Mouse (Mus musculus) large intestine, adult 2 months (tissue): ENCODE results near the gene Cpt2. TPM values are rescaled to one million over a fixed set of nuclear protein-coding genes. Genes with fewer than 3 reads are reported as not detected.
A peak's percentile ranks its signal among the peaks of the same experiment; 100 is the strongest.

ENCODE experiments used
- DNase-seq: peaks from one replicate; pipeline ENCODE4 v3.0.0-alpha.2; 2012; ENCODE audit warnings: low read depth, low spot score
- WGBS: fragments of 180-500 bp; shearing (Covaris S2); methylation state at CpG from one replicate; pipeline ENCODE4 v1.1.7; 2018; 5-methylcytosine and 5-hydroxymethylcytosine counted together
- polyA plus RNA-seq: library from polyadenylated mRNA; depleted of rRNA; stranded (reverse); fragments of >200 nt; gene quantifications from 2 replicates; pipeline ENCODE4 v1.2.3, GENCODE M21; 2012

Gene Cpt2
- polyA plus RNA-seq, 1 experiment = 117 TPM

DNA sequence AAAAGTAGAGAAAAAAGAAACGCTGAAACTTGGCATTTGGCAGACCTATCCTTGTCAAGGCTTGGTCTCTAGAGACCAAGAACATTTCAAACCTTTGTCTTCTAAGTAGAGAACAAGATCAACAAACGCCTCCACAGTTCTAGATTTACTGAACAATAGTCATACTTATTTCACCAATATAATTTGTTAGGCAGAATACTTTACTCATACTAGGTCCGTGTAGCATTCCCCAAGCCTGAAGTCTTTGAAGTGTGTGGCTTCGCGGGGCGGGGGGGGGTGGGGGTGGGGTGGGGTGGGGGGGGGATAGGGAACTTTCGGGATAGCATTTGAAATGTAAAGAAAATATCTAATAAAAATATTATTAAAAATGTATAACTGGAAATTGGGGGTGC is 389 bp upstream of the Cpt2 start:
- 21% methylated on average over 7 of the region's 7 CpGs for WGBS

DNA sequence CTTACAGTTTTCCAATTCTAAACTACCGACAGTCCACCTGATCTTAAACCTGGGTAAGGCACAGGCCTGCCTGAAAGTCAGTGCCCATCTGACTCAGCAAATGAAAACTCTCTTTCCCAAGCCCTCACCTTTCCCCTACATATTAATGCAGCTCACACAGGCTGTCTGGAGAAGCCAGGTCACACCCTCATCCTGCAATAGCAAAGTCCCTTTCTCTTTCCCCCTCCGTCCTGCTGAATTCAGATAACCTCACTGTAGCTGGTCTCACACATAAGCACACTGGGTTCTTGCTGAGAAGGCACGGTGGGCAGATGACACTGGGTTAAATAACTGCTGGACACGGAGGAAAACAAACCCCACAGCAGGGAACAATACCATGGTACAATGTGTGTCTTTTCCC is 1.5 kb downstream of the Cpt2 start:
- 18% methylated on average over 4 of the region's 4 CpGs for WGBS
- peak; percentile 67 for DNase-seq

More for the DNA sequence above, 389 bp upstream of the Cpt2 start:
- DNase-seq = no peak

DNA sequence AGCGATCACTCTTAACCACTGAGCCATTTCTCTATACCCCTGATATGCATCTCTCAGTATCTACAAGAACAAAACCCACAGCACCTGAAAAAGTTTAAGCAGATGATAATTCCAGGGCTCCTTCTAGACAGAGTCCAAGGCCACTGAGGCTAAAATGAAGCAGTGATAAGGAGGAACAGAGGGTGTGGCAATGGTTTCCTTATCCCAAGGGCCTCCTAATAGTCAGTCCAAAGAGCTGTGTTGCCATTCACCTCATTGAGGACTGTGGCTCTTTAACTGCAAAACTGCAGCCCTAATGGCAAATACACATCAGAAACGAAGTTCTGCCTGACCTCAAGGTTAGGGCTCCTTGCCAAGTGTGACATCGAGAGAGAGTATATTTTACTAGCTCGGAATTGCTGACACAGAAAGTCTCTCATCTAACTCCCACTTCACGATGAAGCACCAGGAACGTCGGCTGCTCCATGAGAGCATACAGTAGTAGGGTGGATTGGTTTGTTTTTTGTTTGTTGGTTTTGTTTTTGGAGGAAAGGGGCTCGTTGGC is 2.2 kb downstream of the Cpt2 start:
- WGBS = 23% methylated on average over 8 of the region's 8 CpGs
- DNase-seq = peak; percentile 64

DNA sequence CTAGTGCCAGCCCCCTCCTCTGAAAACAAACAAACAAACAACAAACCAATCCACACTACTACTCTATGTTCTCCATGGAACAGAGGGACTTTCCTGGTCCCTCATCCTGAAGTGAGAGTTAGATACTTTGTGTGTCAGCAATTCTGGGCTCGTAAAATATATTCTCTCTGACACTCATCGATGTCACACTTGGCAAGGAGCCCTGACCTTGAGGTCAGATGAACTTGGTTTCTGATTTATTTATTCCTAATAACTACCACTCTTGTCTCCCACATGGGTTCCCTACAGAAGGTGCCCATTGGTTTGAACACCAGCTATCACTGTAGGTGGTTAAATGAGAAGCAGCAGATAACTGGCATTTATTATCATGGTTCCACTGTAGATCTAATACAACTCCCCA is 3.1 kb downstream of the Cpt2 start:
- no peak for DNase-seq
- WGBS = 40% methylated on average over 2 of the region's 2 CpGs

DNA sequence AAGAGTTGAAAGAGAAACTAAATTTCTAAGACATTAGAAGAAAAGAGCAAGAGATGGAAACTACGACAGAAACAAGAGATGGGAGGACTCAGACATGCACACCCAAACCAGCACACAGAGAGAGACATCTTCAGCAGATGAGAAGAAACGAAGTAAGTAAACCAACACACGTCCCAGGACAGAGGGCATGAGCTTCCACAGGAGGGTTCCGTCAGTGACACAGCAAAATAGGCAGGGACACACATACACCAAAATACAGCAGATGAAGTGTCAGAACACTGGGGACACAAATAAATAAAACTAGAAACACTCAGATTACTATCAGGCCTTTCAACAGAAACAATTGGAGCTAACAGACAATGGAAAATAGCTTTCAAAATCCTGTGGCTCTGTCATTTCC is 13.4 kb downstream of the Cpt2 start:
- DNase-seq = no peak
- 88% methylated on average over 4 of the region's 4 CpGs for WGBS

DNA sequence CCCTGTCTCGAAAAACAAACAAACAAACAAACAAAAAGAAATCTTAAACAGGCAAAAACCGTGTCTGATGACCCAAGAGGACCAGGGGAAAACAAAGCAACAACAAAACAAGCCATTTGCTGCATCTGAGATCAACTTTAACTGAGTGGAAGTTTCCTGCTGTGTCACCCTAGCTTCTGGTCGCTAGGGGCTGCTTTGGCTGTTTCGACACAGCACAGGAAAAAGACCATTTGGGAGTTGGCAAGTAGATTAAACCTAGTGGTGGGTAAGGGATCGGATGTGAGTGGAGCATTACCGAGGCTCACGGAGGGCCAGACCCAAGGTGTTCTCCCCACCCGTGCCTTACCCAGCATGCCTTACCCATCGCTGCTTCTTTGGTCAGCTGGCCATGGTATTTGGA is 16.8 kb downstream of the Cpt2 start:
- WGBS = 89% methylated on average over 9 of the region's 9 CpGs
- DNase-seq = no peak

DNA sequence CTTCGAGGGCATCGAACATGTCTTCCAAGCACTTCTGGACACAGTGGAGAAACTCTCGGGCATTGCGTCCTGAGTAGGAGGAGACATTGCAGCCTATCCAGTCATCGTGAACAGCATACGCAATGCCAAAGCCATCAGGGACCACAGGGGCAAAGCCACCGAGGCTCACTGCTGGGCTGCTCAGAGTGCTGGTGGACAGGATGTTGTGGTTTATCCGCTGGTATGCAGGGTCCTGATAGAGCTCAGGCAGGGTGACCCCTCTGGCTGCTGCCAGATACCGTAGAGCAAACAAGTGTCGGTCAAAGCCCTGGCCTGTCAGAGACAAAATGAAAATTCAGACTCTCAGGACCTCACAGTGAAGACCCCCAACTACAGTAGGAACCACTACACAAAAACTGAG is 19.2 kb downstream of the Cpt2 start:
- DNase-seq = no peak

DNA sequence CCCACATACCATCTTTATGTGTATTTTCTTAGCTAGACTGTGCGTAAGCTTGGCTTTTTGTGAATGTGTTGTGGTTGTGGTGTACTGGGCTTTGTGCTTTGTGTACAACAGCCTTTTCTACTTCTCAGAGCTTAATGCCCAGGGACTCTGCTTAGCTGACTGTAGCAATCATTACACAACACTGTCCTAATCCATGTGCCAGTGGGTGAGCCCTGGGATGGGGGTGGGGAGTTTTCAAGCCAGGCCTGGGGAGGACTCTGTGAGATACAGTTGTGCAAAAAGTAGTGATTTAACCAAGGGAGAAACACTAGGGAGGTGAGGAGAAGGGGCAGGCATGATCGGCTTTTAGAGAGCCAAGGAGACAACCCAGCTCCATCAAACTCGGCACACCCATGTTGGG is 23.2 kb downstream of the Cpt2 start:
- DNase-seq = no peak
- 85% methylated on average over 3 of the region's 3 CpGs for WGBS

More for the DNA sequence above, 19.2 kb downstream of the Cpt2 start:
- WGBS = 95% methylated on average over 10 of the region's 10 CpGs

DNA sequence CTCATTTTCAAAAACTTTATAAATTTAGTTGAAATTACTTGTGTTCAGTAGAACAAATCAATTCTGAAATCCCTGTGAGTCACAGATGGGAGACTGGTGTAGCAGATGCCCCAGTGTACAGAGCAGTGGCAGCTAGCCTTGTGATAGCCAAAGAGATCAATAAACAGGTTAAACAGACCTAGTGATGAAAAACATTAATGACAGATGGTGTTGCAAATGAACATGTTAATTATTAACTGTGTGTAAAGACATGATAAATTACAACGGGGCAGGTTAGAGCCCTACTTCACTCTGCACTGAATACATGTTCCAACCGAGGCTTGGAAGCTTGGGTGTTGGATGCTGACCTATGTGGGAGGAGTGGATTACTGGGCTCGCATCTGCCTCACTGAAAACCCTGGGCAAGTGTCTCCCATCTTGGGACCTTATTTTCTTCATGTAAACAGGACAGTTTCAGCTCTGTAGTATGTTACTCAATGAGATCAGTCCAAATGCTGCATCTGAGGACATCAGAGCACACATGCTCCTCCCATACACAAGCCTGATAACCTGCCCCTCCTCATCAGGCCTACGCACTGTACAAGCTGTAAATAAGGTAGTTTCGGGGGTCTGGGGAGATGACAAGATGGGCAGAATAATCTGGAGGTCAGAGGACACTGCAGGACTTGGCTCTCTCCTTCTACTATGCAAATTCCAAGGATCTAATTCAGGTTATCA is 24.0 kb downstream of the Cpt2 start:
- WGBS = 54% methylated on average over 5 of the region's 5 CpGs

DNA sequence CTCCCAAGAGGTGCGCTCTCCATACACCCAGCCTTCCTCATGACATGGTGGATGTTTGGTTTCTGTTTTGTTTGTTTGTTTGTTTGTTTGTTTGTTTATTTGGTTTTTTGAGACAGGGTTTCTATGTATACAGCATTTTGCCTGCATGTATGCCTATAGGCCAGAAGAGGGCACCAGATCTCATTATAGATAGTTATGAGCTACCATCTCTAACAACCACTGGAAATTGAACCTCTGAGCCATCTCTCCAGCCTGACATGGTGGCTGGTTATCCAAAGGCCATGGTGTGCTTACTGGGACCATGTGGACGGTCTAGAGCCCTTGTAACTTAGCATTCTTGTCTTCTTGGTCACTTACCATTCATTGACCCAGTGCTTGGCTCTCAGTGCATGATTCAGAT is 30.7 kb downstream of the Cpt2 start:
- no peak for DNase-seq
- 80% methylated on average over 2 of the region's 2 CpGs for WGBS

More for the DNA sequence above, 24.0 kb downstream of the Cpt2 start:
- no peak for DNase-seq

DNA sequence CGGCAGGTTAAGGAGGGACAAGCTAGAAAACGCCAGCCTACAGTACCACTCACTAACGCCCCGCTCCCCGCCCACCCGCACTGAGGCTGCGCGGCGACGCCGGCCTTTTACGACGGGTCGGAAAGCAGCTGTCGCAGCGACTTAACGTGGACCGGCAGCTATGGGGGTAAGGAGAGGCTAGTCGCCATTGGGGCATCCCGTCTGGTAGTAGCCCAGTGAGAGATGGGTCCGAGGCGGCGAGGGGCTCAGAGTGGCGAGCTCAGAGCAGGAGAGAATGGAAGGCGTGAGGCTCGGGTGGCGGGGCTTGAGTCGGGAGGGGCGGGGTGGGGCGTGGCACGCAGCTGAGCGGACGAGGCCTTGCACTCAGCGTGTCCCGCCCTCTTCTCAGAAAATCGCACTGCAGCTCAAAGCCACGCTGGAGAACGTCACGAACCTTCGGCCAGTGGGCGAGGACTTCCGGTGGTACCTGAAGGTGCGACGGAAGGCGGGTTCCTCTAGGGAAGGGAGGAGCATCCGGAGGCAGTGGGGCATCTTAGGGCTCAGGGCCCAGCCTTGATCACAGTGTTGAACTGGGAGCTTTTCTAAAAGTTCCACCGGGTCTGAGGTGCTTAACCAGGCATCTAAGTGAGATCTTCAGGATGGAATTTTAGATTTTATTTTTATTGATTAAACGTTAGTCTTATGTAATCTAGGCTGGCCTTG is 33.5 kb downstream of the Cpt2 start, which contains the start of gene 0610037L13Rik:
Gene 0610037L13Rik (plus strand): TSS at position 83 of the 702 bp plus-strand sequence.
- peak; percentile 90 for DNase-seq
- under 1% methylated on average over 48 of the region's 48 CpGs for WGBS

DNA sequence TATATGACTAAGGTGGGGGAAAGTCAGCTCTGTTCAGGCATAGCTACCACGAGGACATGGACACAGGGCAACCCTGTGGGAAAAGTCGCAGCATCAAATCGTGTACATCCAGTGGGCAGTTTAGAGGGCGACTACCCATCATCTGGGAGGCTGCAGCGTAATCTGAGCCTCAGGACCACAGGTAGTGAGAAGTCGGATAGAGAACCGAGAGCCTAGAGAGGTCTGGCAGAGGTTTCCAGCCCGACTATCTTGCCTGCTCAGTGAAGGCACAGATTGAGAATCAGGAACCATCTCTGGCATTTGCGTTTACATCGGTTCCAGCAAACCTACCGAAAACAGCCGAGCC is 34.1 kb downstream of the Cpt2 start:
- WGBS = 1% methylated on average over 12 of the region's 12 CpGs
- DNase-seq = no peak

DNA sequence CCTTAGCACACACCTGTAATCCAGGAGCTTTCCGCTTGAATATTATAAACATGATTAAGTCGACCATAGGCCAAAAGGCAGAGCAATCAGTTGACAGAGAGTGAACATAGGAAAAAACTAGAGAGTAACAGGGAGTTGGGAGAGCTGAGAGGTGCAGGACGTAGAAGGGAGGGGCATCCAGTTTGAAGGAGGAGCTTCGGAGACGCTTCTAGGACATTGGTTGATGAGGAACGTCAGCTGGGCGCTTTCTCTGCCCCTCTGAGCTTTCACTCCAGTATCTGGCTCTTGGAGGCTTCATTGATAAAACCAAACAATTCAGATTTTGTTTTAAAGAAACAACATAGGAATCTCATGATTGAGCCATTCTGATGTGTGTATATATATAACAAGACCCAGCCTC is 37.0 kb downstream of the Cpt2 start:
- no peak for DNase-seq
- WGBS = 83% methylated on average over 7 of the region's 7 CpGs

DNA sequence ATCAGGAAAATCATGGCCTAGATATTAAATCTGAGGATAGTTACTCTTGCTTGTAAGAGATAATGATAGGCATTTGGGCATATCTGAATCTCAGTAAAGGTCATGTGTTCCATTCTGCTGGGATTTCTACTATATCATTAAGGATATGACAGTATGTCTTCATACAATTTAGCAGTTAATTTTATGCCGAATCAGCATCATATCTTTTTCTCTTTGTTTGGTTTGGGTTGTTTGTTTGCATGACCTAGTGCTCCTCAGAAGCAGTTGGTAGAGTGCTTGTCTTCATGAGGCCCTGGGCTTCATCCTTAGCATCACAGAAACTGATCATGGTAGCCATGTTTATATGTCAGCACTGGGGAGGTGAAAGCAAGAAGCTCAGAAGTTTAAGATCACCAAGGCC is 41.8 kb downstream of the Cpt2 start:
- DNase-seq = no peak
- WGBS = 87% methylated on average over 1 of the region's 1 CpGs

DNA sequence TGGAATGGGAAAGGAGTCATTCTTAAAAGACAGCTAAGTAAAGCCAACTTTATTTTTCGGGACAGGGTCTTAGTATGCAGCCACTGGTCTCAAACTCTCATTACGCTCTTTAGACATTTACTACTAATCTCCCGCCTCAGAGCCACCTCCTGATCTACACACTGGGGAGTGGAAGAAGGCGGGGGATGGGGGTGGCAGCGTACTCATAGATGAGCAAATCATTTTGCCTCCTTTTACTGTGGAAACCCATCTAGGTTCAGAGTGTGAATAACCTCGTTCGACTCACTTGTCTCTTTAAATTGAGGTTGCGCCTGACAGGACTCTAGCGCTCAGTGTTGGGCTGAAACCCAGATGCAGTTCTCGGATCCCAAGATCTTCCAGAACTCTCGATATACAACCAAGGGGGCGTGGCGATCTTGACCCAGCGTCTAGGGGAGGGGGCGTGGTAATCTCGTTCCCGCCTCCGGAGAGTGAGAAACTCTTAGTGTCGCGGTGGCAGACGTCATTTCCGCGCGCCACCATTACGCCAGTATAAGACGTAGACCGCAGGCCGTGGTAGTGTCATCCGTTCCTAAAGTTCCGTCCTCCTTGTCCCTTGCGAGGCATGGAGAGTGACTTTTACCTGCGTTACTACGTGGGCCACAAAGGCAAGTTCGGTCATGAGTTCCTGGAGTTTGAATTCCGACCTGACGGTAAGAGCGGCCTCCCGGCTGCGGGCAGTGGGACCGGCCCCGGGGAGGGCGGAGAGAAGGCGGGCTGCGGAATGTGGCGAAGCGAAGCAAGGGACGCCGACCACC is 44.0 kb downstream of the Cpt2 start, which contains the start of gene Magoh:
Gene Magoh (plus strand): TSS at position 502 of the 797 bp plus-strand sequence.
- peak; percentile 98 for DNase-seq
- 1% methylated on average over 48 of the region's 48 CpGs for WGBS

DNA sequence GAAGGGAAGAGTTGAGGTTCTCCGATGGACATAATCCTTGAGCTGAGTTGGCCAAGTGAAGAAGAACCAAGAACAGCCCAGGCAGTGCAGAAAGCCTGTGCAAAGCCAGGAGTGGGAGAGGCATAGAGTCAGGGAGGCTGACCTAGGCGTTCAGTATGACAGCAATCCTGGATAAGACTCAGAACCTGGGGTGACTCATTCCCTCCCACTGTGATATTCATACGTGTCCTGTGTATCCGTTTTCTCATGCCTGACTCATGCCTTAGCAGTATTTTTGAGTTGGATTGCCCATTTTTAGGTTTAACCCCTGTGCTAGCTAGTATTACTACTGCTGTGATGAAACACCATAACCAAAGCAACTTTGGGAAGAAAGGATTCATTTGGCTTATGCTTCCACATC is 58.5 kb downstream of the Cpt2 start:
- WGBS = 86% methylated on average over 4 of the region's 4 CpGs
- no peak for DNase-seq

DNA sequence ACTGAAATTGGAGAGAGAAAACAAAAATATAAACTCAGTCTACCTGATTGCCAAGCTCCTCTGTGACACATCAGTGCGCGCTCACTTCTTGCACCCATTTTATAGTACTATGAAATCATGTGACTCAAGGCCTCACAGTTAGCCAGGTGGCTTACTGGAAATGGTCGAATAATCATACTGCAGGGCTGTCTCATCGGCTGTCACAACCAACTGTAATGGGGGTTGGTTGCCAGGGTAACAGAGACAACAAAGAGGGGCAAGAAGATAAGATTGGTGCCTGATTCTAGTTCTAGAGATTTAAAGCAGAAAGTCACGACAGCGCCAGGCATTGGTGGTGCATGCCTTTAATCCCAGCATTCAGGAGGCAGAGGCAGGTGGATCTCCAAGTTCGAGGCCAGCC is 64.4 kb downstream of the Cpt2 start:
- DNase-seq = no peak
- WGBS = 83% methylated on average over 7 of the region's 7 CpGs

DNA sequence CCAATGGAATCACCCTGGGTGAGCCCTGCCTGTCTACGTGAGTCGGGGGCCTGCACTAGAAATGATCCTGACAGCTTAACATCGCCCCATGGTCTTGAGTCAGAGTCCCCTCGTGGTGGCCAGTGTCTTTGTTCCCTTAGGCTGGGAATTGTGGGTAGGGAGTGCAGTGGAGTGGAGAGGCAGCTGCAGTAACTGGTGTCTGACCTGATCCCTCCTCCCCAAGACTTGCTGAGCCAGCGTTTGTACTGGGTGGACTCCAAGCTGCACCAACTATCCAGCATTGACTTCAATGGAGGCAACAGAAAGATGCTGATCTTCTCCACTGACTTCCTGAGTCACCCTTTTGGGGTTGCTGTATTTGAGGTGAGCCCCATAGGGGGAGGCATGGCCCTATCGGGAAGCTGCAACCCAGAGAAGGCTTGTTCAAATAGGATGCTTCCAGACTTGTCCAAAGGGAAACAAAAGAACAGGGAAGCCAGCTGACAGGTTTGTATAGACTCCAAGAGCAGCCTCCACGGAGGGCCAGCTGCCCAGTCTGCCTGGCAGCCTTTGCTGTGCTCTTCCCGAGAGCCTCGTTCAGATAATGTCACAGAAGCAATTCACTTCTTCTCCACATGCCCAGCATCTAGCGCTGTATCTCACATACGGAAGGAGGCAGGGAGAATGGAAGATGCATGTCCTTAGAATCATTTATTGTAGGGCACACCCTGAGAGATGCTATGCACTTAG is 66.3 kb downstream of the Cpt2 start:
- WGBS = 76% methylated on average over 11 of the region's 11 CpGs
- no peak for DNase-seq
